Mouse (Mus musculus) small intestine, adult 2 months (tissue): ENCODE measurements around the gene Olfr521.

ENCODE experiments used
- CTCF ChIP-seq: fragments of 200-500 bp; IDR thresholded peaks from 2 replicates; pipeline ENCODE4 v1.5.1; 2012; ENCODE audit warnings: low read depth, mild to moderate bottlenecking, control low read depth, inconsistent platforms, low read length, moderate library complexity, mixed read lengths; ENCODE audit not compliant: insufficient replicate concordance, insufficient read length; ENCODE audit errors: extremely low read depth
- POLR2A ChIP-seq: fragments of 200-500 bp; IDR thresholded peaks from 2 replicates; pipeline ENCODE4 v1.6.1; 2012; ENCODE audit warnings: low read depth, mild to moderate bottlenecking, control low read depth, inconsistent platforms, low read length, moderate library complexity

DNA sequence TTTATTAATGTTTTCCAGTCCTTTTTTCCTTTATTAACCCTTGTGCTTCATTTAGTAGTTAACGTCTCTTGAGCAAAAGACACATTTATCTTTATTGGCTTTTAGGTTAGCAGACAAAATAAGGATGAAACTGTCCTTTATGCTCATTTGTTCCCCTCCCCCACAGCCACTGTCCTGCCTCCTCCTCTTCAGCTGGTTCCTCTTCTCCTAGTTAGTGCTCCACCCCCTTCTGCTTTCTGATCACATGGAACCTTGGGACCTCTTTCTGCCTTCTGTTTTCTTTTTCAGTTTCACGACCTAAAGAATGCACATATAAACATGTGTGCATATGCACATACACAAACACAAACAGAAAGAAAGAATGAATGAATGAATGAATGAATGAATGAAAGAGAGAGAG is 18.6 kb downstream of the Olfr521 start:
- TF ChIP-seq CTCF (no peak), POLR2A (no peak)
